24 mouse cellular contexts compared by ENCODE assay signal in the genomic region with DNA sequence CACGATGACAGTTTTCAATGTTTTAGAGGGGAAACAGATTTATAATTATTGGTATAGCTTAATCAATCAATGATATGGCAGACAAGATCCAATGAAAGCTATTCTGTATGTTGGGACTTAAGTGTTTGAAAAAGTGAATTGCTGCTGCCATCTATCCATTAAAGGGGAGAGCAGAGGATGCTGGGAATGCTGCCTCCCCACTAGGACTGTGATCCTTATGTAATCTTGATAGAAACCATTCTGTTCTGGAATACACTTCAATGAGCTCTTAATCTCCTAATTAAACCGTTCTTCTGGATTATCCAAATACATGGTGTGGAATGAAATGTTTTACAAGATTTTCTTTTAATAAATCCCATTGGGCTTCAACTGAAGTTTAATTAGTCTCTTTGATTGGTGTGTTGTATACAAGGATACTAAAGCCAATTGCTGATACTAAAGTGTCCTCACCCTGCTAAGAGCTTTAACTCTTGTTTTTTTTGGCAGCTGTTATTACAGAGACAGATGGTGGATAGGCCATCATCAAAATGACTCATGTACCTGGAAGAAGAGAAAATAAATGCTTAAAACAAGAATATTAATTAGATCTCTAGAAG. TPM values are rescaled to one million over a fixed set of nuclear protein-coding genes. Genes with fewer than 3 reads are reported as not detected.
DNase-seq lines count a peak whose midpoint lies in the region; ATAC-seq lines count a peak whose summit lies in the region.
"Had no signal": no experiment of that assay in that cellular context is flagged by ENCODE, and none has a peak within 500 bp of the region (broad histone marks: within the 10 kb centered on the region; RNA-seq: fewer than 3 reads in every experiment).

No protein-coding gene starts in this region.

- no peak overlapping the region for H3K9ac ChIP-seq in forebrain, embryonic 16.5 days (replicated peaks; ENCODE audit: low read depth, low read length)
- H3K9ac ChIP-seq: embryonic facial prominence, embryonic 13.5 days; liver, embryonic 12.5 days; midbrain, embryonic 12.5 days; neural tube, embryonic 15.5 days had no signal

- no peaks in the 10 kb centered on the region for H3K27me3 ChIP-seq in forebrain, embryonic 16.5 days (replicated peaks; ENCODE audit: control insufficient read depth, insufficient read depth, low read length)
- H3K27me3 ChIP-seq in forebrain, embryonic 10.5 days (ENCODE audit: poor library complexity, severe bottlenecking) = no peaks in the 10 kb centered on the region
- no peaks in the 10 kb centered on the region for H3K27me3 ChIP-seq in embryonic facial prominence, embryonic 10.5 days (replicated peaks; ENCODE audit: low read depth, poor library complexity, severe bottlenecking)
- H3K27me3 ChIP-seq: embryonic facial prominence, embryonic 13.5 days; liver, embryonic 12.5 days; midbrain, embryonic 12.5 days; neural tube, embryonic 15.5 days had no signal

- H3K4me1 ChIP-seq in forebrain, embryonic 16.5 days (replicated peaks; ENCODE audit: control insufficient read depth, insufficient read depth, low read length) = no peaks in the 10 kb centered on the region
- H3K4me1 ChIP-seq in forebrain, embryonic 10.5 days = no peaks in the 10 kb centered on the region
- H3K4me1 ChIP-seq in embryonic facial prominence, embryonic 10.5 days = no peaks in the 10 kb centered on the region
- H3K4me1 ChIP-seq: embryonic facial prominence, embryonic 13.5 days; heart, embryonic 10.5 days; liver, embryonic 12.5 days; midbrain, embryonic 12.5 days; neural tube, embryonic 15.5 days had no signal

- H3K27ac ChIP-seq in forebrain, embryonic 16.5 days (ENCODE audit: low read length) = no peak overlapping the region
- no peak overlapping the region for H3K27ac ChIP-seq in forebrain, embryonic 10.5 days
- H3K27ac ChIP-seq in embryonic facial prominence, embryonic 10.5 days (replicated peaks) = no peak overlapping the region
- H3K27ac ChIP-seq: embryonic facial prominence, embryonic 13.5 days; gastrocnemius, adult 2 months; heart, embryonic 10.5 days; liver, embryonic 12.5 days; midbrain, embryonic 12.5 days; neural tube, embryonic 15.5 days; stomach, postnatal 0 days had no signal

- no peak overlapping the region for H3K4me3 ChIP-seq in forebrain, embryonic 16.5 days (replicated peaks; ENCODE audit: low read length)
- no peak overlapping the region for H3K4me3 ChIP-seq in forebrain, embryonic 10.5 days
- no peak overlapping the region for H3K4me3 ChIP-seq in embryonic facial prominence, embryonic 10.5 days
- H3K4me3 ChIP-seq: embryonic facial prominence, embryonic 13.5 days; erythroblast, embryonic 14.5 days; gastrocnemius, adult 2 months; heart, embryonic 10.5 days; liver, embryonic 12.5 days; midbrain, embryonic 12.5 days; neural tube, embryonic 15.5 days had no signal

- WGBS in forebrain, embryonic 16.5 days = 57% methylated on average over 2 of the region's 2 CpGs
- 73% methylated on average over 2 of the region's 2 CpGs for WGBS in forebrain, embryonic 10.5 days
- 84% methylated on average over 2 of the region's 2 CpGs for WGBS in embryonic facial prominence, embryonic 10.5 days

- peak; percentile 39 for DNase-seq in cerebellum, adult 18-20 months
- no peak for DNase-seq in cerebellum, adult 9-11 months
- DNase-seq in forebrain, embryonic 10.5 days (ENCODE audit: extremely low spot score, low spot score) = no peak
- DNase-seq in retina, postnatal 1 day = peak; percentile 58
- no peak for DNase-seq in retina, embryonic 14.5 days (ENCODE audit: low spot score)
- DNase-seq in embryonic facial prominence, embryonic 10.5 days (ENCODE audit: low spot score) = no peak
- DNase-seq: adrenal gland, postnatal 10 days; gastrocnemius, adult 2 months; heart, postnatal 4 days; kidney, postnatal 25 days; layer of hippocampus, postnatal 36 days; lung, adult 18-20 months; lung, postnatal 10 days; thymus, adult 2 months; thymus, postnatal 4 days had no signal

- no peaks in the 10 kb centered on the region for H3K36me3 ChIP-seq in forebrain, embryonic 16.5 days (ENCODE audit: control insufficient read depth, insufficient read depth)
- no peaks in the 10 kb centered on the region for H3K36me3 ChIP-seq in forebrain, embryonic 10.5 days (replicated peaks)
- no peaks in the 10 kb centered on the region for H3K36me3 ChIP-seq in embryonic facial prominence, embryonic 10.5 days (replicated peaks)
- H3K36me3 ChIP-seq: embryonic facial prominence, embryonic 13.5 days; heart, embryonic 10.5 days; liver, embryonic 12.5 days; midbrain, embryonic 12.5 days; neural tube, embryonic 15.5 days had no signal

- no peak overlapping the region for H3K4me2 ChIP-seq in forebrain, embryonic 16.5 days (ENCODE audit: low read length)
- H3K4me2 ChIP-seq: embryonic facial prominence, embryonic 13.5 days; liver, embryonic 12.5 days; midbrain, embryonic 12.5 days; neural tube, embryonic 15.5 days had no signal

- ATAC-seq in forebrain, embryonic 16.5 days = peak; percentile 20; the same call in 1 of the 2 replicates
- ATAC-seq: intestine, postnatal 0 days; liver, embryonic 12.5 days had no signal

- H3K9me3 ChIP-seq in forebrain, embryonic 16.5 days (ENCODE audit: control insufficient read depth, low read length) = no peaks in the 10 kb centered on the region
- H3K9me3 ChIP-seq in forebrain, embryonic 10.5 days = no peaks in the 10 kb centered on the region
- no peaks in the 10 kb centered on the region for H3K9me3 ChIP-seq in embryonic facial prominence, embryonic 10.5 days
- H3K9me3 ChIP-seq: embryonic facial prominence, embryonic 13.5 days; heart, embryonic 10.5 days; liver, embryonic 12.5 days; midbrain, embryonic 12.5 days; neural tube, embryonic 15.5 days had no signal

RNA-seq across cellular contexts. Expression of a gene that starts 30.8 kb away (rescaled TPM):
- 23.6 and 27.0 TPM in 2 replicates for polyA plus RNA-seq in forebrain, embryonic 16.5 days (2015; fragmentation: Nextera tagmentation; extraction: Ambion mirVana)
- 33.3 and 34.6 TPM in 2 replicates for polyA plus RNA-seq in forebrain, embryonic 10.5 days (2016; fragmentation: Nextera tagmentation; extraction: Ambion mirVana)
- 7.2 and 11.4 TPM in 2 replicates for polyA plus RNA-seq in embryonic facial prominence, embryonic 10.5 days (2016; fragmentation: Nextera tagmentation; extraction: Ambion mirVana)
- polyA plus RNA-seq: erythroblast, embryonic 14.5 days had no signal

Comparison
In these comparisons a context has a peak if more than half of its experiments do, and no peak if none do; other contexts are left out.
1. DNase-seq: peak in cerebellum, adult 18-20 months (2 of 2) and retina, postnatal 1 day (single experiment); none in cerebellum, adult 9-11 months (single experiment), forebrain, embryonic 10.5 days (single experiment), retina, embryonic 14.5 days (single experiment) and embryonic facial prominence, embryonic 10.5 days (single experiment).